Mouse (Mus musculus) intestine, embryonic 15.5 days (tissue): Measurements from ENCODE around the gene Megf6. TPM values are rescaled to one million over a fixed set of nuclear protein-coding genes. Genes with fewer than 3 reads are reported as not detected.

ENCODE experiments used
- ATAC-seq: fragments of 200-750 bp; cut with Nextera tagmentation; 2 replicates; pipeline ENCODE4 v1.8.0; 2017; ENCODE audit warnings: moderate TSS enrichment, moderate library complexity
- H3K27ac ChIP-seq: fragments of 300-500 bp; sonication (generic); 2 replicates; pipeline ENCODE4 v1.5.1; 2015; ENCODE audit warnings: mild to moderate bottlenecking, inconsistent platforms
- H3K27me3 ChIP-seq: fragments of 300-500 bp; sonication (generic); replicated peaks from 2 replicates; pipeline ENCODE4 v1.6.1; 2015; ENCODE audit warnings: inconsistent platforms
- H3K36me3 ChIP-seq: fragments of 300-500 bp; sonication (generic); 2 replicates; pipeline ENCODE4 v1.6.1; 2015; ENCODE audit warnings: inconsistent platforms
- H3K4me1 ChIP-seq: fragments of 300-500 bp; sonication (generic); replicated peaks from 2 replicates; pipeline ENCODE4 v1.6.1; 2015; ENCODE audit warnings: inconsistent platforms
- H3K4me2 ChIP-seq: fragments of 300-500 bp; sonication (generic); replicated peaks from 2 replicates; pipeline ENCODE4 v1.6.1; 2015; ENCODE audit warnings: mild to moderate bottlenecking, inconsistent platforms
- H3K4me3 ChIP-seq: fragments of 300-500 bp; sonication (generic); replicated peaks from 2 replicates; pipeline ENCODE4 v1.5.1; 2015; ENCODE audit warnings: inconsistent platforms
- H3K9ac ChIP-seq: fragments of 300-500 bp; sonication (generic); 2 replicates; pipeline ENCODE4 v1.6.1; 2015; ENCODE audit warnings: inconsistent platforms
- H3K9me3 ChIP-seq: fragments of 300-500 bp; sonication (generic); 2 replicates; pipeline ENCODE4 v1.6.1; 2016; ENCODE audit warnings: inconsistent platforms
- WGBS: fragments of 180-500 bp; shearing (Covaris S2); methylation state at CpG from one replicate; pipeline ENCODE4 v1.1.7; 2015; 5-methylcytosine and 5-hydroxymethylcytosine counted together
- polyA plus RNA-seq: library from polyadenylated mRNA; unstranded; fragments of >200 nt; fragmentation: Nextera tagmentation; extraction: Ambion mirVana; gene quantifications from 2 replicates; pipeline ENCODE4 v1.2.1, GENCODE M21; 2015

The Megf6 gene
- polyA plus RNA-seq, 1 experiment from 2014 or later, result 13.1 TPM

- no peaks in the 10 kb centered on the region for H3K27me3 ChIP-seq
- peaks cover 20% of the 10 kb centered on the region; the same call in 1 of the 2 replicates for H3K4me1 ChIP-seq
- no peak overlapping the region for H3K9ac ChIP-seq
- H3K9me3 ChIP-seq, result no peaks in the 10 kb centered on the region
- H3K4me3 ChIP-seq, result peak overlapping the region; percentile 36
- 10% methylated on average over 19 of the region's 19 CpGs for WGBS
- H3K36me3 ChIP-seq, result no peaks in the 10 kb centered on the region
- peak; percentile 84 for ATAC-seq
- H3K4me2 ChIP-seq, result peak overlapping the region; percentile 74
- H3K27ac ChIP-seq, result no peak overlapping the region
Measured at GRCm38 (mm10) chr4:154246115-154247040, 75.8 kb downstream of the Megf6 start.

- H3K4me1 ChIP-seq, result peaks cover 20% of the 10 kb centered on the region; the same call in 1 of the 2 replicates
Measured at GRCm38 (mm10) chr4:154247207-154248091, 76.9 kb downstream of the Megf6 start.

GRCm38 (mm10) chr4:154248092-154248805 is 77.7 kb downstream of the Megf6 start:
- no peak overlapping the region for H3K27ac ChIP-seq
- no peaks in the 10 kb centered on the region for H3K36me3 ChIP-seq
- H3K4me1 ChIP-seq, result peaks cover 20% of the 10 kb centered on the region; the same call in 1 of the 2 replicates
- 66% methylated on average over 21 of the region's 21 CpGs for WGBS
- H3K4me2 ChIP-seq, result no peak overlapping the region
- no peaks in the 10 kb centered on the region for H3K27me3 ChIP-seq
- ATAC-seq, result no peak
- no peaks in the 10 kb centered on the region for H3K9me3 ChIP-seq
- H3K9ac ChIP-seq, result no peak overlapping the region
- no peak overlapping the region for H3K4me3 ChIP-seq

More at GRCm38 (mm10) chr4:154247207-154248091, 76.9 kb downstream of the Megf6 start:
- H3K9ac ChIP-seq, result no peak overlapping the region
- H3K9me3 ChIP-seq, result no peaks in the 10 kb centered on the region
- no peak overlapping the region for H3K4me3 ChIP-seq
- no peak overlapping the region for H3K27ac ChIP-seq
- no peaks in the 10 kb centered on the region for H3K36me3 ChIP-seq
- WGBS, result 38% methylated on average over 22 of the region's 22 CpGs
- ATAC-seq, result peak; percentile 17; the same call in 1 of the 2 replicates
- H3K4me2 ChIP-seq, result peak overlapping the region; percentile 74; the same call in 1 of the 2 replicates
- H3K27me3 ChIP-seq, result no peaks in the 10 kb centered on the region

GRCm38 (mm10) chr4:154249316-154249715 is 78.8 kb downstream of the Megf6 start:
- no peaks in the 10 kb centered on the region for H3K27me3 ChIP-seq
- H3K9ac ChIP-seq, result no peak overlapping the region
- H3K4me1 ChIP-seq, result peaks cover 20% of the 10 kb centered on the region; the same call in 1 of the 2 replicates
- WGBS, result 73% methylated on average over 8 of the region's 8 CpGs
- no peak for ATAC-seq
- no peaks in the 10 kb centered on the region for H3K36me3 ChIP-seq
- no peak overlapping the region for H3K4me2 ChIP-seq
- H3K9me3 ChIP-seq, result no peaks in the 10 kb centered on the region
- H3K4me3 ChIP-seq, result no peak overlapping the region
- H3K27ac ChIP-seq, result no peak overlapping the region

GRCm38 (mm10) chr4:154252537-154253255 is 82.2 kb downstream of the Megf6 start:
- peaks cover 8% of the 10 kb centered on the region; the same call in 1 of the 2 replicates for H3K4me1 ChIP-seq
- 88% methylated on average over 20 of the region's 20 CpGs for WGBS

GRCm38 (mm10) chr4:154260755-154261154 is 90.2 kb downstream of the Megf6 start:
- no peak overlapping the region for H3K27ac ChIP-seq
- WGBS, result 77% methylated on average over 5 of the region's 5 CpGs
- no peak overlapping the region for H3K4me3 ChIP-seq
- H3K4me2 ChIP-seq, result no peak overlapping the region
- no peak overlapping the region for H3K9ac ChIP-seq
- no peaks in the 10 kb centered on the region for H3K4me1 ChIP-seq
- no peaks in the 10 kb centered on the region for H3K27me3 ChIP-seq
- H3K36me3 ChIP-seq, result no peaks in the 10 kb centered on the region
- no peak for ATAC-seq
- no peaks in the 10 kb centered on the region for H3K9me3 ChIP-seq

More at GRCm38 (mm10) chr4:154252537-154253255, 82.2 kb downstream of the Megf6 start:
- Histone ChIP-seq H3K36me3 (no peaks in the 10 kb centered on the region), H3K9ac (no peak overlapping the region), H3K27me3 (no peaks in the 10 kb centered on the region), H3K4me3 (no peak overlapping the region), H3K4me2 (no peak overlapping the region), H3K27ac (no peak overlapping the region), H3K9me3 (no peaks in the 10 kb centered on the region)
- ATAC-seq, result no peak

GRCm38 (mm10) chr4:154262071-154262470 is 91.5 kb downstream of the Megf6 start:
- Histone ChIP-seq H3K27me3 (no peaks in the 10 kb centered on the region), H3K9me3 (no peaks in the 10 kb centered on the region), H3K27ac (no peak overlapping the region), H3K4me3 (no peak overlapping the region), H3K9ac (no peak overlapping the region), H3K4me2 (no peak overlapping the region), H3K36me3 (no peaks in the 10 kb centered on the region), H3K4me1 (no peaks in the 10 kb centered on the region)
- 42% methylated on average over 4 of the region's 4 CpGs for WGBS
- ATAC-seq, result no peak

- Histone ChIP-seq H3K4me1 (0 out of 2 replicates have a peak, but pooled peaks cover 8% of the 10 kb centered on the region), H3K9ac (no peak overlapping the region), H3K9me3 (no peaks in the 10 kb centered on the region), H3K4me3 (no peak overlapping the region), H3K27ac (no peak overlapping the region), H3K36me3 (no peaks in the 10 kb centered on the region), H3K4me2 (no peak overlapping the region), H3K27me3 (no peaks in the 10 kb centered on the region)
- no peak for ATAC-seq
- WGBS, result 88% methylated on average over 6 of the region's 6 CpGs
Measured at GRCm38 (mm10) chr4:154267511-154267910, 97.0 kb downstream of the Megf6 start.

- peak overlapping the region; percentile 17 for H3K4me2 ChIP-seq
- WGBS, result 48% methylated on average over 10 of the region's 10 CpGs
- 0 out of 2 replicates have a peak, but pooled peaks cover 8% of the 10 kb centered on the region for H3K4me1 ChIP-seq
- H3K27ac ChIP-seq, result no peak overlapping the region
- peak; percentile 80 for ATAC-seq
- no peaks in the 10 kb centered on the region for H3K36me3 ChIP-seq
- no peaks in the 10 kb centered on the region for H3K27me3 ChIP-seq
- H3K9ac ChIP-seq, result no peak overlapping the region
- no peak overlapping the region for H3K4me3 ChIP-seq
- no peaks in the 10 kb centered on the region for H3K9me3 ChIP-seq
Measured at GRCm38 (mm10) chr4:154269520-154269919, 99.0 kb downstream of the Megf6 start.

- 55% methylated on average over 3 of the region's 3 CpGs for WGBS
- H3K4me2 ChIP-seq, result no peak overlapping the region
- H3K9ac ChIP-seq, result no peak overlapping the region
- no peaks in the 10 kb centered on the region for H3K9me3 ChIP-seq
- peaks cover 2% of the 10 kb centered on the region; the same call in 1 of the 2 replicates for H3K36me3 ChIP-seq
- ATAC-seq, result 0 out of 2 replicates have a peak, but pooled peaks have one; percentile 19
- H3K27me3 ChIP-seq, result no peaks in the 10 kb centered on the region
- H3K4me3 ChIP-seq, result no peak overlapping the region
- 0 out of 2 replicates have a peak, but pooled peaks cover 8% of the 10 kb centered on the region for H3K4me1 ChIP-seq
- H3K27ac ChIP-seq, result no peak overlapping the region
Measured at GRCm38 (mm10) chr4:154273000-154273399, 102.5 kb downstream of the Megf6 start.

GRCm38 (mm10) chr4:154279481-154279880 is 109.0 kb downstream of the Megf6 start:
- no peaks in the 10 kb centered on the region for H3K4me1 ChIP-seq
- H3K36me3 ChIP-seq, result peaks cover 10% of the 10 kb centered on the region; the same call in 1 of the 2 replicates
- 57% methylated on average over 9 of the region's 9 CpGs for WGBS
- H3K27ac ChIP-seq, result no peak overlapping the region
- H3K4me3 ChIP-seq, result no peak overlapping the region
- no peaks in the 10 kb centered on the region for H3K27me3 ChIP-seq
- H3K9me3 ChIP-seq, result no peaks in the 10 kb centered on the region
- no peak overlapping the region for H3K9ac ChIP-seq
- H3K4me2 ChIP-seq, result no peak overlapping the region
- ATAC-seq, result peak; percentile 21; the same call in 1 of the 2 replicates
